Mouse (Mus musculus) embryonic fibroblast, embryonic 13.5 days (primary cell): ENCODE data around the gene Pitpnc1. TPM values are rescaled to one million over a fixed set of nuclear protein-coding genes. Genes with fewer than 3 reads are reported as not detected.

Source experiments
- H3K27ac ChIP-seq: 2 replicates; pipeline ENCODE4 v1.5.1; 2012; ENCODE audit warnings: low read length, control low read depth, inconsistent platforms; ENCODE audit not compliant: insufficient read depth
- H3K4me1 ChIP-seq: 2 replicates; pipeline ENCODE4 v1.6.1; 2011; ENCODE audit warnings: low read length; ENCODE audit not compliant: control insufficient read depth, insufficient read depth
- H3K4me3 ChIP-seq: 2 replicates; pipeline ENCODE4 v1.5.1; 2011; ENCODE audit warnings: mild to moderate bottlenecking, control low read depth, low read length; ENCODE audit not compliant: insufficient read depth
- CTCF ChIP-seq: IDR thresholded peaks from 2 replicates; pipeline ENCODE4 v1.5.1; 2011; ENCODE audit warnings: mild to moderate bottlenecking, control low read depth, low read length, moderate library complexity, borderline replicate concordance; ENCODE audit not compliant: insufficient read depth
- POLR2A ChIP-seq: IDR thresholded peaks from 2 replicates; pipeline ENCODE4 v1.6.1; 2011; ENCODE audit warnings: low read depth, mild to moderate bottlenecking, control low read depth, low read length, moderate library complexity
- polyA plus RNA-seq: library from polyadenylated mRNA; stranded (reverse); fragments of >200 nt; gene quantifications from 2 replicates; pipeline ENCODE4 v1.2.4, GENCODE M21; 2011; ENCODE audit warnings: low read depth; ENCODE audit not compliant: missing spikeins, insufficient read length

The Pitpnc1 gene
- polyA plus RNA-seq, 1 experiment, result 19.8 TPM

DNA sequence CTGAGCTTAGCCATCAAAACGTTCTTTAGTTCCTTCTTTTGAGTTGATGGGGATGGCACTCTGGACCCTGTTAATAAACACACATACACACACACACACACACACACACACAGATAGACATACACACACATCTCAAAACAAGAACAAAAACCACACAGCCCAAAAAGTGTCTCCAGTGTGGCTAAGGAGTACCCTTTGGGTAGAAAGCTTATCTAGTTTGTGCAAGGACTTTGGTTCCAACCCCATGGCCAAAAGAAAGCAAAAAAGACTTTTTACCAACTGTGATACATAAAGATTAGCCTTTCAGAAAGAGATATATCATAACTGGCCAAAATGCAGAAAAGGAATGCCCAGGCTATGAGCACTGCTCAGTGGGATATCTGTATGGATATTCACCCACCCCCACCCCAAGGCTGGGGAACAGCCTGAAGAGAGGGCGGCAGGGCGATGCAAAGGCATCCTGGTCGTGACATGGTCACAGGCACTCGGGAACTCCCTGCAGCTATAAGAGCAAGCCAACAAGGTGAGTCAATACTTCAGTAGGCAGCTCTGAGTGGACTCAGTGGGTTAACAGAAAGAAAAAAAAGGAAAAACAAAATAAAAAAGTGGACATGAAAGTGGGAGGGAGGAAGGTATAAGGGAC, 60.3 kb downstream of the Pitpnc1 start:
- no peak overlapping the region for H3K27ac ChIP-seq
- no peaks in the 10 kb centered on the region for H3K4me1 ChIP-seq
- H3K4me3 ChIP-seq, result no peak overlapping the region
- TF ChIP-seq CTCF (no peak), POLR2A (no peak)

DNA sequence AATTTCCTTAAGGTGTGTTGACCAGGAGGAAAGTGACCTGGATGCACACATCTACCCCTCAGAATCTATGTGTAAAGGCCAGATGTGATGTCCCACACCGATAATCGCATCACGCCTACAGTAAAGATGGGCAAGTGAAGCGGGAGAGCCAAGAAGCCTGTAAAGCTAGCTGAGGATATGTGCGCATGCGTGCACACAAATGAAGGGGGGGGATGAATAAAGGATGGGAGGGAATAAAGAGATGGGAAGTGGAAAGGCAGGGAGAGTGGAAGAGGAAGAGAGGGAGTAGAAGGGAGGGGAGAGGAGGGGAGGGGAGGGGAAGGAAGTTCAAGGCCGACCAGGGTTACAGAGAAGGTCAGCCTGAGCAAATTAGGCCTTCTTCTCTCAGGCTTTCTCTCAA, 61.6 kb downstream of the Pitpnc1 start:
- TF ChIP-seq CTCF, result no peak
- no peak for TF ChIP-seq POLR2A
- Histone ChIP-seq H3K27ac (no peak overlapping the region), H3K4me3 (no peak overlapping the region), H3K4me1 (no peaks in the 10 kb centered on the region)

DNA sequence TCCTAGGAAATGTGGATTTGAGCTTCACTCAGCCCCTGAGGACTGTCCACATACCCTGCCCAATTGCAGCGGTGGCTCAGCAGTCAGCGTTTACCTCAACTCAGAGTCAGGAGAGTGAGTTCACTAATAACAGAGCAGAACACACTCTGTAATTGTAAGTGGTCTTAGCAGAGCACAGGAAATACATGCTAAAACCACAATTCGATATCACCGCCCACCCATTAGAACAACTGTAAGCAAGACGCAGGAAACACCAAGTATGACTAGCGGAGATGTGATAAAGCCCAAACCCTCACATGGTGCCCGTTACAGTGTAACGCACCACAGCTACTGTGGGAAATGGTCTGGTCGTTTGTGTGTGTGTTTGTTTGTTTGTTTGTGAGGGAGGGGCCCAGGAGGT, 62.8 kb downstream of the Pitpnc1 start:
- H3K4me1 ChIP-seq, result no peaks in the 10 kb centered on the region
- no peak for TF ChIP-seq POLR2A
- TF ChIP-seq CTCF, result no peak
- H3K4me3 ChIP-seq, result no peak overlapping the region
- H3K27ac ChIP-seq, result no peak overlapping the region

DNA sequence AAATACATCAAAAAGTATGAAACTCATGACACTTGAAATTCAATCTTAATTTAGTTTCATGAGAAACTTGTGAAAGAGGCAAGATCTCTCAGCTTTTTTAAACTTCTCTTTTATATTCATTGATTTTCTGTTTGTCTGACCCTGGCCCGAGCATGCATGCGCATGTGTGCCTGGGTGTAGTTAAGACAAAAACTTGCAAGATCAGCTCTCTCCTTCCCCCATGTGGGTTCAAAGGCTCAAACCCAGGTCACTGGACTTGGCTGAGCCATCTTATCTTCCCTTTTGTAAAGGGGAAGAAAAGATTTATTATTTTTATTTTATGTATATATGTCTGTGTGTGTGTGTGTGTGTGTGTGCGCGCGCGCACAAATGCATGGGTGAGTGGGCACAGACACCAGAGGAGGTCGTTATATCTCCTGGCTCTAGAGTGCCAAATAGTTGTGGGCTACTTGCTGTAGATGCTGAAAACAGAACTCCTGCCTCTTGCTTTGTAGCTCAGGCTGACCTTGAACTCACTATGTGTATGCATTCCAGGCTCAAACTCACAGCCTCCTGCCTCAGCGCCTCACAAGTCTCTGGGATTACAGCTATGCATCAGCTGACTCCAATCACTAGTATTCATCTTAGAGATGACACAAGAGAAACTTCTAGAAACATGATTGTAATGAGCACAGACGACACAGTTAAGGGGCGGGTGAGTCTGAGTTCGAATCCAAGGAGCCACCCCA, 64.7 kb downstream of the Pitpnc1 start:
- H3K27ac ChIP-seq, result no peak overlapping the region
- H3K4me3 ChIP-seq, result no peak overlapping the region
- no peaks in the 10 kb centered on the region for H3K4me1 ChIP-seq
- TF ChIP-seq CTCF, result no peak
- no peak for TF ChIP-seq POLR2A

DNA sequence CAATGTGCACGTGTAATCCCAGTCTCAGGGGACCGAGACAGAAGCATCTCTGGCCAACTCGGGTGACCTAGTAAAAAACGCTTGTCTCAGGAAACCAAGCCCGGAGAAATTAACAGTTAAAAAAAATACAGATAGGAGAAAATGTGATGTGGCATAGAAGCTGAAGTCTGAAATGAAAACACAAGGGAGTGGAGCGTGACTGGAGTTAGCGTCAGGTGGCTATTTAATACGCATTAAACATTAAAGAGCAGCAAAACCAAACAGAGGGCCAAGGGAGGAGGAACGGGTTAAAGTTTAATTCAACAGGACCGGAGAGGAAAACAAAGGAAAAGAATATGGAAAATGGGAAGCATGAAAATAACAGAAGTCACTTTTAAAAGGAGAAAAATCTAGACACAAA, 67.2 kb downstream of the Pitpnc1 start:
- no peak for TF ChIP-seq POLR2A
- TF ChIP-seq CTCF, result no peak
- Histone ChIP-seq H3K27ac (no peak overlapping the region), H3K4me1 (no peaks in the 10 kb centered on the region), H3K4me3 (no peak overlapping the region)

DNA sequence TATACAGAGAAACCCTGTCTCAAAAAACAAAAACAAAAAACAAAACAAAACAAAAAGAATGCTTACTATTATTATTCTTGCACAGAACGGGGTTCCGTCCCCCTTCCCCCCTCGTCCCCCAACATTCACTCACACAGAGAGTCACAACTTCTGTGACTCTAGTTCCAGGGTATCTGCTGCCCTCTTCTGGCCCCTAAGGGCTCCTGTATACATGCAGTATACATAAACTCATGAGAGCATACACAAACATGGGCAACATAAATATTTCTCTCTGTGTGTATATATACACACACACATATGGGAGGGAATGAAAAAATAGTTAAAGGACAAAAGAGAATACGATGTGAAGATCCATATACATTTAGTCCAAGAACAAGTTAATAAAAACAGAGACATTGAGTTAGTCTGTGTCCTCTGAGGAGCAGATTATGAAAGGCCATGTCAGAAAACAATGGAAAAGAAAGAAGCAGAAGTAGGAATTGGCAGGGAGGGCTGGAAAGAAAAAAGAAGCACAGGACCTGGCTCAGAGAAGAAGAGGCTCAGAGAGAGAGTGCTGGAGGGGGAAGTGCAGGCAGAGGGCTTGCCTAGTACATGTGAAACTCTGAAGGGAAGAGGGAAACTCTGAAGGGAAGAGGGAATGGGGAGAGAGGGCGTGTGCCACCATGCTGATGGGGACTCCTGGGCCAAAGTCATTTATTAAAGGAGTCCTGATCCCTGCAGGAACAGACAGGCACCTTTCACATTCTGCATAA, 68.5 kb downstream of the Pitpnc1 start:
- no peak overlapping the region for H3K27ac ChIP-seq

DNA sequence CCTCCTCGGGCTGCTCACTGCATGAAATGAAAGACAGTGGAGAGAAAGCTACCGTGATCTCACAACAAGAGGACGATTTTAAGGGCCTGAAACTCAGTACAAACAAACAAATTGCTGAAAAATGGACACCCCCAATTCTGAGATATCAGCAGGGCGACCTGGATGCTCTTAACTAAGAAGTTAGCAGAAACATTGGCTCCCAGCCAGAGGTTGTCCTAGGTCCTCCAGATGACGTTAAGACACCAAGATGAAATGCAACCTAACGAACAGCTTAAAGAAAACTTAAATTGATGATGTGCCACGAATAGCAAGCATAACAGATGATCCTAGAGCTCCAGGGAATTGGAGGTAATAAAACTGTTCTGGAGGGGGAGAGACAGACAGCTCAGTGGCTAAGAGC, 69.7 kb downstream of the Pitpnc1 start:
- no peak for TF ChIP-seq POLR2A
- no peak overlapping the region for H3K27ac ChIP-seq
- no peak overlapping the region for H3K4me3 ChIP-seq
- no peaks in the 10 kb centered on the region for H3K4me1 ChIP-seq

More for the DNA sequence above, 68.5 kb downstream of the Pitpnc1 start:
- no peaks in the 10 kb centered on the region for H3K4me1 ChIP-seq
- no peak overlapping the region for H3K4me3 ChIP-seq
- no peak for TF ChIP-seq POLR2A
- no peak for TF ChIP-seq CTCF

DNA sequence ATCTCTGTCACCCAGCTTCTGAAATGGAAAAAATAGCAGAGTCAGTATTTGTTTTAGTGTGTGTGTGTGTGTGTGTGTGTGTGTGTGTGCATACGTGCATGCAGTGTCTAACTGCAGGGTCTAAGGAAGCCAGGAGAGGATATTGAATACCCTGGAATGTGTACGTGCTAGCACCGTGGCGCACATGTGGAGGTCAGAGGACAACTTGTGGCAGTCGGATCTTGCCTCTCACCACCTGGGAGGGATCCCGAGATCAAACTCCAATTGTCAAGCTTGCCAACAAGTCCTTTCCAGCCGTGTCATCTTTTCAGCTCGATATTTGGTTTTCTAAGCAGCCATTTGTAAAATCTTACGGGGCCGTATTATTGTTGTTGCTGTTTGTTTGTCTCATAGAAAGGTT, 70.5 kb downstream of the Pitpnc1 start:
- H3K4me1 ChIP-seq, result no peaks in the 10 kb centered on the region
- TF ChIP-seq POLR2A (no peak), CTCF (no peak)
- H3K4me3 ChIP-seq, result no peak overlapping the region
- H3K27ac ChIP-seq, result no peak overlapping the region

DNA sequence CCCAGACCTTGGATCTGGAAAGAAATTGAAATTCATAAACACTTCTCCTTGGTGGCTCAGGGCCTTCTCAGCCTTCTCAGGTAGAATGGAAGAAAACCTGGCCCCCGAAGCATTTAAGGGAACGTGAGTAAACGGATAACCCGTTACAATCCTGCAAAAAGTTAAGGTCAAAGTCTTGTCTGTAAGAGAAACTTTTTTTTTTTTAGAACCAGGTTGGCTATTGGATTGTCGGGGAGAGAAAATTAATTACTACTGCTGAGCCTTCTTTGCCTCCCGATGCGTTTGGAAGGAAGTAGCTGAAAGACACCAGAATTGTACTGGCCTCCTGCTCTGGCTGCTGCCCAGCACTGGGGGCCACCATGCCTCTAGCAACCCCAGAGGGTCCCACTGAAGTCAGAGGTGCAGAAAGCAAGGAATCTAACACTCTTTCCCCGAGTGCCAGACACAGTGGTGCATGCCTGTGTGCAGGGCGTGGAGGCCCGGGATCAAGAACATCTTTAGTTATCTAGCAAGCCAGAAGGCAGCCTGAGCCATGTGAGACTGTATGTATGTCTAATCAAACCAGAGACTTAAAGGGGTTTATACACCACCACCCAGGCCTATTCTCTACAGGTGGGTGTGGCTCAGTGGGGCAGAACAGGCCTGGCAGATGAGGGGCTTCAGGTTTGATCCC, 73.0 kb downstream of the Pitpnc1 start:
- TF ChIP-seq POLR2A, result no peak
- TF ChIP-seq CTCF, result no peak
- Histone ChIP-seq H3K4me3 (no peak overlapping the region), H3K27ac (no peak overlapping the region), H3K4me1 (no peaks in the 10 kb centered on the region)

DNA sequence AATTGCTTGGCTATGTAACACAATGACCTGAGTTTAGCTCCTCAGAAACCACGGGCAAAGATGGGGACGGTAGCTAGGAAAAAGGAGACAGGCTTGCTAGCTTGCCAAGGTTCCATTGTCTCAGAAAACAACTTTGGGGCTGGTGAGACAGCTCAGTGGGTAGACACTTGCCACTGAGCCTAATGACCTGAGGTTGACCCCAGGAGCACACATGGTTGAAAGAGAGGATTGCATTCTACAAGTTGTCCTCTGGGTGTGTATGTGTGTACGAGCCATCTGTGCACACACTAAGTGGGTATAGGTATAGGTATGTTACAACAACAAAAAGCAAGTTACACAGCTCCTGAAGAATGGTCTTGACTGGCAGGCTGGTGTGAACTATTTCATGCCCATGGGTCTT, 76.3 kb downstream of the Pitpnc1 start:
- Histone ChIP-seq H3K4me3 (no peak overlapping the region), H3K27ac (no peak overlapping the region), H3K4me1 (no peaks in the 10 kb centered on the region)
- TF ChIP-seq CTCF, result no peak
- no peak for TF ChIP-seq POLR2A
